Mouse (Mus musculus) mouse trophoblast stem cell (cell line): Measurements from ENCODE around the gene Cttn.

Source experiments
- in situ Hi-C, 2 experiments: fragments of 300-500 bp; cut with MseI, MboI; formaldehyde crosslinking; loops; 2 replicates in 1 of 2; 3 replicates in 1 of 2; pipeline ENCODE4 v1.15.1; 2025

The Cttn gene

GRCm38 (mm10) chr7:144391727-144392126, 79.1 kb downstream of the Cttn start:
- in situ Hi-C loops: loop anchor here in 1 of 2 experiments (25.0 kb wide), 1 partner anchor 279 kb away; no protein-coding TSS in a partner anchor

- in situ Hi-C loops: loop anchor here in 1 of 2 experiments (25.0 kb wide), 1 partner anchor 278 kb away; no protein-coding TSS in a partner anchor
Measured at GRCm38 (mm10) chr7:144390676-144391075, 80.1 kb downstream of the Cttn start.

GRCm38 (mm10) chr7:144389704-144390103, 81.1 kb downstream of the Cttn start:
- in situ Hi-C loops: loop anchor here in 1 of 2 experiments (25.0 kb wide), 1 partner anchor 277 kb away; no protein-coding TSS in a partner anchor

- in situ Hi-C loops: loop anchor here in 1 of 2 experiments (25.0 kb wide), 1 partner anchor 275 kb away; no protein-coding TSS in a partner anchor
Measured at GRCm38 (mm10) chr7:144387537-144387936, 83.3 kb downstream of the Cttn start.
